Mouse (Mus musculus) C2C12 (cell line): ENCODE measurements around the gene Tubb5.

Experiments
- CEBPB ChIP-seq: IDR thresholded peaks from one replicate; pipeline ENCODE4 v1.6.1; 2011; ENCODE audit warnings: low read depth, mild to moderate bottlenecking, control low read depth, moderate library complexity
- CTCF ChIP-seq: IDR thresholded peaks from one replicate; pipeline ENCODE4 v1.5.1; 2011; ENCODE audit not compliant: control insufficient read depth, insufficient read depth, insufficient read length
- MAX ChIP-seq: IDR thresholded peaks from one replicate; pipeline ENCODE4 v1.6.1; 2011; ENCODE audit warnings: mild to moderate bottlenecking, control low read depth
- MYOD1 ChIP-seq: IDR thresholded peaks from one replicate; pipeline ENCODE4 v1.6.1; 2011; ENCODE audit warnings: low read depth; ENCODE audit not compliant: control insufficient read depth, insufficient read length
- USF1 ChIP-seq: IDR thresholded peaks from one replicate; pipeline ENCODE4 v1.6.1; 2011; ENCODE audit warnings: low read depth, mild to moderate bottlenecking, control low read depth, moderate library complexity

DNA sequence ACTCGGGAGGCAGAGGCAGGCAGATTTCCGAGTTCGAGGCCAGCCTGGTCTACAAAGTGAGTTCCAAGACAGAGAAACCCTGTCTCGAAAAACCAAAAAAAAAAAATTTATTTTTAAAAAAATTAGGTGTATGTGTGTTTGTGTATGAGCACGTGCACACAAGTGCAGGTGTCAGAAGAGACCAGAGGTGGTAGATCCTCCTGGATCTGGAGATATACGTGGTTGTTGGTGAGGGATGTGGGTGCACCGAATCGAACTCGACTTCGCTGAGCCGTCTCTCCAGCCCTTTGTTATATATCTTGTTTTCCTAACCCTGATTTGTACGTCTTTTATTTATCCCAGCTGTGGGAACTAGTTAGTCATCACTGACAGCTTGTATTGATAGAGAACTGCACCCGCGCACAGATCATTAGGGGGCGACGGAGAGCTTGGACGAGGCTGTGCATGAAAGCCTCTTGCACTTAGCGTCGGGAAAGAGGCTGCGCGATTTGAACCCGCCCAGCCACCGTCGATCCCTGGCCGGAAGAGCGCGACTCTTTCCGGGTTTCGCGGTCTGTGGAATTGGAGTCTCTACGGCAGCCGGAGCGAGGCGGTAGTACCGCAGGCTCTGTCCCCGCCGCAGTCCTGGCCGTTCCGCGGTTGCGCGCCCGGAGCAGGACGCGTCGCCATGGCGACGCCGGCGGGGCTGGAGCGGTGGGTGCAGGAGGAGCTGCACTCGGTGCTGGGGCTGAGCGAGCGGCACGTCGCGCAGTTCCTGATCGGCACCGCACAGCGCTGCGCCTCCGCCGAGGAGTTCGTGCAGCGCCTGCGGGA lies 41.3 kb upstream of the Tubb5 start, which contains the start of gene Dhx16:
- TF ChIP-seq CTCF (no peak), CEBPB (no peak), MYOD1 (no peak), MAX (no peak), USF1 (no peak)
